Mouse (Mus musculus): ENCODE data around the gene Myh6. TPM values are rescaled to one million over a fixed set of nuclear protein-coding genes. Genes with fewer than 3 reads are reported as not detected.
"Not testable (repeated sequence)": the region's sequence is repeated elsewhere in the genome, so short reads cannot be mapped to it uniquely, and the experiment has no call there.

Gene Myh6
- polyA plus RNA-seq, 1 experiment from 2014 or later: 0.18 TPM

- POLR2A ChIA-PET: no interaction called here
- CTCF ChIA-PET: no interaction called here
- in situ Hi-C loops (cut with MboI; ENCODE audit: low pct_unique_long_range_greater_than_20kb): no loop called here
- TF ChIP-seq CTCF (IDR thresholded peaks at IDR 0.05): no peak
- peaks cover 12% of the 10 kb centered on the region for H3K27me3 ChIP-seq
- ATAC-seq (no peak), DNase-seq (ENCODE audit: low read depth, low spot score) (no peak)
These were observed 11.2 kb downstream of the Myh6 start for GRCm38 (mm10) chr14:54955481-54955880.

GRCm38 (mm10) chr14:54954474-54954873 lies 12.3 kb downstream of the Myh6 start:
- no peak for TF ChIP-seq CTCF (IDR thresholded peaks at IDR 0.05)
- in situ Hi-C loops (cut with MboI; ENCODE audit: low pct_unique_long_range_greater_than_20kb): no loop called here
- POLR2A ChIA-PET: no interaction called here
- DNase-seq (ENCODE audit: low read depth, low spot score) (no peak), ATAC-seq (no peak)
- H3K27me3 ChIP-seq: peaks cover 12% of the 10 kb centered on the region
- CTCF ChIA-PET: no interaction called here

GRCm38 (mm10) chr14:54953664-54954206 lies 13.0 kb downstream of the Myh6 start:
- DNase-seq (ENCODE audit: low read depth, low spot score) (no peak), ATAC-seq (no peak)
- no peak for TF ChIP-seq CTCF (IDR thresholded peaks at IDR 0.05)
- ChIA-PET CTCF (no interaction called here), POLR2A (no interaction called here)
- in situ Hi-C loops (cut with MboI; ENCODE audit: low pct_unique_long_range_greater_than_20kb): no loop called here
- peaks cover 12% of the 10 kb centered on the region for H3K27me3 ChIP-seq

GRCm38 (mm10) chr14:54951587-54951986 lies 15.1 kb downstream of the Myh6 start:
- TF ChIP-seq CTCF (IDR thresholded peaks at IDR 0.05): no peak
- no peak for DNase-seq (ENCODE audit: low read depth, low spot score)
- in situ Hi-C loops (cut with MboI; ENCODE audit: low pct_unique_long_range_greater_than_20kb): no loop called here
- no peak for ATAC-seq
- CTCF ChIA-PET: no interaction called here
- POLR2A ChIA-PET: no interaction called here
- peaks cover 12% of the 10 kb centered on the region for H3K27me3 ChIP-seq

GRCm38 (mm10) chr14:54950493-54950892 lies 16.2 kb downstream of the Myh6 start:
- ChIA-PET POLR2A (no interaction called here), CTCF (interaction anchor here (1.4 kb wide), 1 partner anchor 11 kb away, joined by 5 read pairs; no protein-coding TSS in a partner anchor)
- ATAC-seq (no peak), DNase-seq (ENCODE audit: low read depth, low spot score) (no peak)
- H3K27me3 ChIP-seq: peaks cover 12% of the 10 kb centered on the region
- TF ChIP-seq CTCF (IDR thresholded peaks at IDR 0.05): no peak
- in situ Hi-C loops (cut with MboI; ENCODE audit: low pct_unique_long_range_greater_than_20kb): no loop called here

GRCm38 (mm10) chr14:54948781-54949180 lies 17.9 kb downstream of the Myh6 start:
- in situ Hi-C loops (cut with MboI; ENCODE audit: low pct_unique_long_range_greater_than_20kb): no loop called here
- H3K27me3 ChIP-seq: peaks cover 12% of the 10 kb centered on the region
- POLR2A ChIA-PET: no interaction called here
- no peak for TF ChIP-seq CTCF (IDR thresholded peaks at IDR 0.05)
- DNase-seq (ENCODE audit: low read depth, low spot score): no peak
- CTCF ChIA-PET: interaction anchor here (0.7 to 2.0 kb wide), 3 partner anchors 23 to 99 kb away, joined by 3 to 6 read pairs (median 3); no protein-coding TSS in a partner anchor
- no peak for ATAC-seq

GRCm38 (mm10) chr14:54947008-54947407 lies 19.7 kb downstream of the Myh6 start:
- CTCF ChIA-PET; in situ Hi-C loops (cut with MboI; ENCODE audit: low pct_unique_long_range_greater_than_20kb); DNase-seq (ENCODE audit: low read depth, low spot score); POLR2A ChIA-PET; ATAC-seq; H3K27me3 ChIP-seq: not testable (repeated sequence)

- in situ Hi-C loops (cut with MboI; ENCODE audit: low pct_unique_long_range_greater_than_20kb): no loop called here
- TF ChIP-seq CTCF (IDR thresholded peaks at IDR 0.05): no peak
- POLR2A ChIA-PET: no interaction called here
These were observed 20.6 kb downstream of the Myh6 start for GRCm38 (mm10) chr14:54945975-54946704.

GRCm38 (mm10) chr14:54944939-54945338 lies 21.8 kb downstream of the Myh6 start:
- no peak for ATAC-seq
- H3K27me3 ChIP-seq: no peaks in the 10 kb centered on the region
- no peak for TF ChIP-seq CTCF (IDR thresholded peaks at IDR 0.05)
- POLR2A ChIA-PET: no interaction called here
- no peak for DNase-seq (ENCODE audit: low read depth, low spot score)
- CTCF ChIA-PET: no interaction called here
- in situ Hi-C loops (cut with MboI; ENCODE audit: low pct_unique_long_range_greater_than_20kb): no loop called here

More at GRCm38 (mm10) chr14:54945975-54946704, 20.6 kb downstream of the Myh6 start:
- ATAC-seq: no peak
- no peak for DNase-seq (ENCODE audit: low read depth, low spot score)
- no peaks in the 10 kb centered on the region for H3K27me3 ChIP-seq
- CTCF ChIA-PET: interaction anchor here (0.9 kb wide), 1 partner anchor 13 kb away, joined by 3 read pairs; no protein-coding TSS in a partner anchor

GRCm38 (mm10) chr14:54943971-54944370 lies 22.8 kb downstream of the Myh6 start:
- DNase-seq (ENCODE audit: low read depth, low spot score): no peak
- POLR2A ChIA-PET: no interaction called here
- no peak for TF ChIP-seq CTCF (IDR thresholded peaks at IDR 0.05)
- ATAC-seq: no peak
- in situ Hi-C loops (cut with MboI; ENCODE audit: low pct_unique_long_range_greater_than_20kb): no loop called here
- H3K27me3 ChIP-seq: no peaks in the 10 kb centered on the region
- CTCF ChIA-PET: no interaction called here

- ChIA-PET POLR2A (no interaction called here), CTCF (no interaction called here)
- in situ Hi-C loops (cut with MboI; ENCODE audit: low pct_unique_long_range_greater_than_20kb): no loop called here
- DNase-seq (ENCODE audit: low read depth, low spot score): no peak
- no peak for ATAC-seq
- no peaks in the 10 kb centered on the region for H3K27me3 ChIP-seq
- no peak for TF ChIP-seq CTCF (IDR thresholded peaks at IDR 0.05)
These were observed 24.2 kb downstream of the Myh6 start for GRCm38 (mm10) chr14:54942479-54942878.
